Mouse (Mus musculus) bone marrow macrophage, adult 2 months (primary cell): ENCODE data around the gene Pcdh9.

Experiments used
- CTCF ChIP-seq: IDR thresholded peaks from 2 replicates; pipeline ENCODE4 v1.5.1; 2012; ENCODE audit warnings: low read depth, mild to moderate bottlenecking, low read length, moderate library complexity
- POLR2A ChIP-seq: IDR thresholded peaks from 2 replicates; pipeline ENCODE4 v1.6.1; 2012; ENCODE audit warnings: mild to moderate bottlenecking, low read depth, low read length, borderline replicate concordance

GRCm38 (mm10) chr14:93437226-93437625 lies 453.3 kb downstream of the Pcdh9 start:
- TF ChIP-seq POLR2A: no peak
- no peak for TF ChIP-seq CTCF
